Mouse (Mus musculus): Measurements from ENCODE around the gene Ptpn7. TPM values are rescaled to one million over a fixed set of nuclear protein-coding genes. Genes with fewer than 3 reads are reported as not detected.

The Ptpn7 gene
- polyA plus RNA-seq (2016; fragmentation: Nextera tagmentation; extraction: Ambion mirVana): 1.5 and 5.0 TPM in 2 replicates

DNA sequence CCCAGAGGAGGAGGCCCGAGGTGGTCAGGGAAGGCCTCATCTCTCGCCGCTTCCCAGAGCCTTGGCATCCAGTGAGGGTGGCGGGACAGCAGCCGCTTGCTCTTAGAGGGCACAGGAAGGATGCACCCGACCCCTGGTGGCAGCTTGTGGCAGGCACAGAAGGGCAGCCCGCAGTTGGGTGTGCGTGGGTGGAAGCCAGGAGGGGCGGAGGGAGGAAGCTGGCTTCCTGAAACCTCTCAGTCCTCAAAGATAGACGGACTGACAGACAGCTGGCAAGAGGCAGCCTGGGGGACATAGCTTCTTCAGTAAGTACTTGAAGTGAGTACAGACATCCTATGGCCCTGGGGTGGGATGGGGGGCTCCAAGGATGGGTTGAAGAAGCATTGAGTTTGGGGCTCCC, at the start of gene Ptpn7:
Ptpn7 (plus strand) TSS at position 228 of the 400 bp plus-strand sequence.
- 21% methylated on average over 10 of the region's 10 CpGs for WGBS
- Histone ChIP-seq H3K4me3 (no peak within 1 kb of the TSS), H3K27me3 (ENCODE audit: insufficient read depth, poor library complexity, severe bottlenecking) (peaks cover 70% of the 10 kb centered on the region)

DNA sequence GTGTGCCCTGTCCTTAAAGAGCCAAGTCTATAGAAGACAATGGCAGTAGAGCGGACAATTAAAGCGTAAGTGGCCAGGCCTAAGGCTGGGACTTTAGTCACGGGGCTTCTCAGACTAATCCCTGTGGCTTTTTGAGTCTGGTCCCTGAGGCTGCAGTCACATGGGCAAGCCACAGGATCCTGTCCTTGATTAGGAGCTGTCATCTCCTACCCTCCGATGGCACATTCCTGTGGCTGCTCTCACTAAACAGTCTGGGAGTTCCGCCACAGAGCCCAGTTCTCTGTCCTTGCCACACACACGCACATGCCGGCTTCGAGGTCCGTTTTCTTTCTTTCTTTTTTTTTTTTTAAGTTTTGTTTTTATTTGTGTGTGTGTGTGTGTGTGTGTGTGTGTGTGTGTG, 49.0 kb upstream of the Ptpn7 start:
- DNase-seq (ENCODE audit: low spot score): no peak
- peak overlapping the region; percentile 84; the same call in 1 of the 2 replicates for H3K27ac ChIP-seq
- H3K4me1 ChIP-seq: peaks cover 33% of the 10 kb centered on the region
- H3K36me3 ChIP-seq: no peaks in the 10 kb centered on the region
- no peaks in the 10 kb centered on the region for H3K9me3 ChIP-seq
- 28% methylated on average over 9 of the region's 9 CpGs for WGBS
- no peak overlapping the region for H3K4me3 ChIP-seq
- peaks cover 78% of the 10 kb centered on the region for H3K27me3 ChIP-seq (ENCODE audit: insufficient read depth, poor library complexity, severe bottlenecking)

More for the DNA sequence above, at the start of gene Ptpn7:
- no peaks in the 10 kb centered on the region for H3K36me3 ChIP-seq
- no peak for DNase-seq (ENCODE audit: low spot score)
- peaks cover 43% of the 10 kb centered on the region for H3K4me1 ChIP-seq
- no peaks in the 10 kb centered on the region for H3K9me3 ChIP-seq
- peak within 1 kb of the TSS; percentile 53 for H3K27ac ChIP-seq

DNA sequence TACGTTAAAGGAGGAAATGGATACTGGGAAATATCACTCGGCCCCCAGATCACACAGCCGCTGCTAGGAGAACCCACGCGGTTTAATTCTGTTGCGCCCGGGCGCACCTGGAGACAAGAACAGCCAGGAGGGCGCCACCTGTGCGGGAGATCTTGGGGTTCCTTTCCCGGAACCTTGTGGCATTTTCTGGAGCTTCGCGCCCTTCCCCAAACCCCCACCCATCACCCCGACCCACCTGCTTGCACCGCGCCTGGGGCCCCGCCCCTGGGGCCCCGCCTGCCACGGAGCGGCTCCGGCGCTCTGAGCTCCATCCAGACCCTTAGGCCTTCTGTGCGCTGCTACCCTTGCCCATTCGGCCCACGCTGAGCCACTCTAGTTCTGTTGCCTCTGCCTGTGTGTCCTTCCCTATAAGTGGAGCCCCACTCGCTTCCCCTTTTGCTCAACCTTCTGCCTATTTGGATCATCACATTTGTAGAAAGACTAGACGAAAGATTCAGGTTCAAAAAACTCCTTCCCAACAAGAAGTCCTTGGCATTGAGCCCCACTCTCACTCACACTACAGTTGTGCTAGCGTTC, 47.1 kb upstream of the Ptpn7 start:
- H3K36me3 ChIP-seq: no peaks in the 10 kb centered on the region
- H3K27me3 ChIP-seq (ENCODE audit: insufficient read depth, poor library complexity, severe bottlenecking): peaks cover 90% of the 10 kb centered on the region
- WGBS: 18% methylated on average over 28 of the region's 28 CpGs
- no peak overlapping the region for H3K27ac ChIP-seq
- no peaks in the 10 kb centered on the region for H3K9me3 ChIP-seq
- no peak for DNase-seq (ENCODE audit: low spot score)
- peak overlapping the region; percentile 42 for H3K4me3 ChIP-seq
- H3K4me1 ChIP-seq: peaks cover 31% of the 10 kb centered on the region

DNA sequence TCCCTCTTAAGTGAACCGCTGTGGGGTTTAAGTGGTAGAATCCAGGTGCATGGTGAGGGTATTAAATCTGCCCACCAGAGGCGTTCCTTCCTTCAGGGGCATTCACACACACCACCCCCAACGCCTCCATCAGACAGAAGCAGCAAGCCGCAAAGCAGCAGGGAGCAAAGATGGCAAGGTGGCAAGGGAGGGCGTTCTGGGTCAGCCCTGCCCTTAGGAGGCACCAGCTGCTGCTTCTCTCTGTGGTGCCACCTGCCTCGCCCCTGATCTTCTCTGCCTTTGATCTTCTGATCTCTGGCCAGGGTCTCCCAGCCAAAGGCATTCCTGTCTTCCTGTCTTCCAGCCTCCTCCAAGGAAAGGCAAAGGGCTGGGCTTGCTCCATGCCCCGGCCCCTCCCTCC, 46.5 kb upstream of the Ptpn7 start:
- Histone ChIP-seq H3K9me3 (no peaks in the 10 kb centered on the region), H3K27me3 (ENCODE audit: insufficient read depth, poor library complexity, severe bottlenecking) (peaks cover 96% of the 10 kb centered on the region), H3K4me1 (peaks cover 31% of the 10 kb centered on the region), H3K36me3 (no peaks in the 10 kb centered on the region), H3K27ac (no peak overlapping the region), H3K4me3 (no peak overlapping the region)
- WGBS: 32% methylated on average over 7 of the region's 7 CpGs
- no peak for DNase-seq (ENCODE audit: low spot score)

DNA sequence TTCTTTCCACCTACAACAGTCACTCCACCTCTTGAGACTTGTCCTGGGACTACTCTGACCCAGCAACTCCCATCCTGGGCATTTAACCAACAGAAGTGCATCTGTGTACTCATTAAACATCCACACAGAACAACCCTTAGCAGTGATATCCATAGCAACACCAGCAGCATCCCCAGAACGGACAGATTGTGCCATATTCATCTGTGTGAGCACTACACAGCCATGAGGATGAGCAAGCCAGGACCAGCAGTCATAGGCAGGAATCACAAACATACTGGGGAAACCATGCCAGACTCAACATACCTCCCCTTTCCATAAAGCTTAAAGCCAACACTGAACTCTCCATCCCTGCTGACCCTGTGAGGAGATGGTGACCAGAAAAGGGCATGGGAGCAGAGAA, 45.1 kb upstream of the Ptpn7 start:
- Histone ChIP-seq H3K4me1 (peaks cover 34% of the 10 kb centered on the region), H3K9me3 (no peaks in the 10 kb centered on the region), H3K36me3 (no peaks in the 10 kb centered on the region), H3K4me3 (no peak overlapping the region), H3K27me3 (ENCODE audit: insufficient read depth, poor library complexity, severe bottlenecking) (peaks cover 93% of the 10 kb centered on the region), H3K27ac (no peak overlapping the region)
- no peak for DNase-seq (ENCODE audit: low spot score)
- WGBS: 81% methylated on average over 1 of the region's 1 CpGs

DNA sequence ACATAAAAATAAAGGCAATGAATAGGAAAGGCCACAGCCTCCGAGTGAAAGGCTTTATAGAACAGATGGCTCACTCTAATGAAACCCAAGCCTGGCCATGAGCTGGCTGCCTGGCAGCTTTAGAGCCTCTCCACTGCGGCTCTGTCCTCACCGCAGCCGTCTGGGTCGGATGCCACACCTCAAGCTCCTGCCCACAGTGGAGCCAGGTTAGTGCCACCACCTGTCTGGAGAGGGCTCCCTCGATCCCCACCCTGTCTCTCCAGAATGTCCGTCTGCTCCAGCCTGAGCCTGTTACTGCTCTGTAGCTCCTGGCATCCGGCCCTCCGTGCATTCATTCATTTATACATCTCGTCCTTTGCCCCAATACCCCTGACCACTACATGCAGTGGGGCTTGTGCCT, 42.9 kb upstream of the Ptpn7 start:
- H3K27ac ChIP-seq: no peak overlapping the region
- peaks cover 19% of the 10 kb centered on the region for H3K4me1 ChIP-seq
- WGBS: 84% methylated on average over 10 of the region's 10 CpGs
- peaks cover 78% of the 10 kb centered on the region for H3K27me3 ChIP-seq (ENCODE audit: insufficient read depth, poor library complexity, severe bottlenecking)
- no peaks in the 10 kb centered on the region for H3K9me3 ChIP-seq
- no peaks in the 10 kb centered on the region for H3K36me3 ChIP-seq
- no peak overlapping the region for H3K4me3 ChIP-seq
- DNase-seq (ENCODE audit: low spot score): no peak

DNA sequence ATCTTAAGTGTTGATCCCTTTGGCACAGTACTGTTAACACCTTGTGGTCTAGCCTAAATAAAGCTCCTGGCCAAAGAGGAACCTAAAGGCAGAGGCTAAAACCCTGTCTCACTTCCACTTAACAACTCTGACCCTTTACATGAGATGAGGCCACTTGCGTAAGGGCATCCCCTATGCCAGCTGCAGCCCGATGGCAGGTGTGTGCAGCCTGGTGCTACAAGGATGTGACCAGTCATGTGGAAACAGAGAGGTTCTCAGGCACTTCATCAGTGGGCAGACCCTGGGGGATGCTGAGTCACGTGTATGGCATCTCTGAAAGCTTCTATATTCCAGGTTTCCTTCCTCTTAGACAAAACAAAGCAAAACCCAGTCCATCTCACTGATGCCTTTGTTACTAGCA, 41.6 kb upstream of the Ptpn7 start:
- DNase-seq (ENCODE audit: low spot score): no peak
- WGBS: 66% methylated on average over 3 of the region's 3 CpGs
- H3K27me3 ChIP-seq (ENCODE audit: insufficient read depth, poor library complexity, severe bottlenecking): peaks cover 78% of the 10 kb centered on the region

DNA sequence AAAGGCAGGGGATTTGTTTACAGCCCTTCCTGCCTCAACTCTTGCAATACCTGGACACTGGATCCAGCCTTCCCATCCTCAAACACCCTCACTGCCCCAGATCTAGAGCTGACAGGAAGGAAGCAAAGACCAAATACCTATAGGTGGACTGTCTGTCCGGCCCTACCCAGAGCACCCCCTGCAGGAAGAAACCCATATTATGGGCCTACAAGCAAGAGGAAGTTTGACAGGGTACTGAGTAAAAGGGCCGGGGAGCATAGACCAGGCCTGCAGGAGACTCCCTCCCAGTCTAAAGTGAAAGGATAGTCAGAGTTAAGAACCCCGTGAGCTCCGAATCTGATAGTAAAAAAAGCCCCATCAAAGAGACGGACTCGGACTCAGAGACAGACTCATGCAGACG, 37.8 kb upstream of the Ptpn7 start:
- no peaks in the 10 kb centered on the region for H3K9me3 ChIP-seq
- H3K4me3 ChIP-seq: no peak overlapping the region
- 0 out of 2 replicates have a peak overlapping the region, but pooled peaks have one; percentile 39 for H3K27ac ChIP-seq
- no peaks in the 10 kb centered on the region for H3K36me3 ChIP-seq
- no peak for DNase-seq (ENCODE audit: low spot score)
- H3K4me1 ChIP-seq: peaks cover 39% of the 10 kb centered on the region
- WGBS: 47% methylated on average over 7 of the region's 7 CpGs
- H3K27me3 ChIP-seq (ENCODE audit: insufficient read depth, poor library complexity, severe bottlenecking): peaks cover 80% of the 10 kb centered on the region

More for the DNA sequence above, 41.6 kb upstream of the Ptpn7 start:
- H3K27ac ChIP-seq: no peak overlapping the region
- H3K4me1 ChIP-seq: peaks cover 23% of the 10 kb centered on the region
- no peak overlapping the region for H3K4me3 ChIP-seq
- H3K36me3 ChIP-seq: no peaks in the 10 kb centered on the region
- H3K9me3 ChIP-seq: no peaks in the 10 kb centered on the region

DNA sequence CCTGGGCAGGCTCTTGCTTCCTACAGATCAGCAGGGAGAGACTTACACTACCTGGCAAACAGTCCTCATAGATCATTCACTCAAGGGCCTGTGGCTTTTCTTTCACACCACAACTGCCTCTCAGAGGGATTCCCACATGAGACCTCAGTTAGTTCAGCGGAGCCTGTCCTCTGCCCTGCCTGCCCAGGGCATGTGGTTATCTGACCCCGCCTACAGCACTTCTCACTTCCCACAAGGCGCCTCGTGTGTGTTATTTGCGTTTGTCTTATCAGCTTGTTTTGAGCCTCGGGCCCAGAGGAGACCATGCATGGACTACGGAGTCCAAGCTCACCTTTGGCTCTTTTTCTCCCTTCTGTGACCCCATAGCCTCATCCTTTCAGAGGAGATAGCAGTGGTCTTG, 37.3 kb upstream of the Ptpn7 start:
- Histone ChIP-seq H3K36me3 (no peaks in the 10 kb centered on the region), H3K27me3 (ENCODE audit: insufficient read depth, poor library complexity, severe bottlenecking) (peaks cover 78% of the 10 kb centered on the region), H3K4me1 (peaks cover 39% of the 10 kb centered on the region), H3K9me3 (no peaks in the 10 kb centered on the region), H3K27ac (no peak overlapping the region), H3K4me3 (no peak overlapping the region)
- DNase-seq (ENCODE audit: low spot score): no peak
- WGBS: 9% methylated on average over 7 of the region's 7 CpGs

DNA sequence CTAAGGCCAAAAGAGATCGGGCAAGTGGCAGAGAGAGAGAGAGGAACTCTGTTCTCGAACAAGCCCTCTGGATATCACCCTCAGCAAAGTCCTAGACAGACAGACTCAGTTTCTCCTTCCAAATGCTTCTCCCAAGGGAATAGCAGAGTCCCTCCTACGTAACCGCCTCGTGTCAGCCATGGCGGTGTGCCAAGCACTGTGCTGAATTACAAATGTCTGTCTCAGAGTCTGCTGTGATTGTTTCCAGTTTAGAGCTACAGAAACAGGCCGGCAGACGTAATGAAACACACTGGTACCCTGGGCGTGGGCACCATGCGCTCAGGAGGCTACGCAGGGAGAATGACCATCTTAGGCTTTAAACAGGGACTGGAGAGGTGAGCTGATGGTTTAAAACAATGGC, 36.2 kb upstream of the Ptpn7 start:
- Histone ChIP-seq H3K27ac (no peak overlapping the region), H3K4me3 (no peak overlapping the region), H3K36me3 (no peaks in the 10 kb centered on the region), H3K4me1 (peaks cover 36% of the 10 kb centered on the region), H3K27me3 (ENCODE audit: insufficient read depth, poor library complexity, severe bottlenecking) (peaks cover 78% of the 10 kb centered on the region), H3K9me3 (no peaks in the 10 kb centered on the region)
- DNase-seq (ENCODE audit: low spot score): no peak
- 81% methylated on average over 11 of the region's 11 CpGs for WGBS

DNA sequence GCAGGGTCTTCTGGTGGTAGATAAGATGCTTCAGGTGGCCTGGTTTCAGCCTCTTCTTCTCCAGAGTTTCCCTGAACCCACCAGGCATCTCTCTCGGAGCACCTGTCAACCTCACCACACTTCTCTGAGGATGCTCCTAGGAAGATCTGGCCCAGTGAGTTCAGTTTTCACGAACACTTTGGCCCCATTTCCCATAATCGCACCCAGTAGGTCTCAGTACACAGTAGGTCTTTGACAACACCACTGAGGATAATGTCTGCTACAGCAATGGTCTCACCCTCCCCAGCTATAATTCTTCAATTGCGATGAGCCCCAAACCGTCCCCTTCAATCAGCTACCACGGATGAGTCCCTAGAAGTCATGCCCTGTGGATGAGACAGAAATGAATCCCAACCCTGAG, 35.1 kb upstream of the Ptpn7 start:
- Histone ChIP-seq H3K36me3 (no peaks in the 10 kb centered on the region), H3K27ac (no peak overlapping the region), H3K4me3 (no peak overlapping the region), H3K9me3 (no peaks in the 10 kb centered on the region), H3K27me3 (ENCODE audit: insufficient read depth, poor library complexity, severe bottlenecking) (peaks cover 81% of the 10 kb centered on the region), H3K4me1 (peaks cover 36% of the 10 kb centered on the region)
- WGBS: 90% methylated on average over 6 of the region's 6 CpGs
- no peak for DNase-seq (ENCODE audit: low spot score)

DNA sequence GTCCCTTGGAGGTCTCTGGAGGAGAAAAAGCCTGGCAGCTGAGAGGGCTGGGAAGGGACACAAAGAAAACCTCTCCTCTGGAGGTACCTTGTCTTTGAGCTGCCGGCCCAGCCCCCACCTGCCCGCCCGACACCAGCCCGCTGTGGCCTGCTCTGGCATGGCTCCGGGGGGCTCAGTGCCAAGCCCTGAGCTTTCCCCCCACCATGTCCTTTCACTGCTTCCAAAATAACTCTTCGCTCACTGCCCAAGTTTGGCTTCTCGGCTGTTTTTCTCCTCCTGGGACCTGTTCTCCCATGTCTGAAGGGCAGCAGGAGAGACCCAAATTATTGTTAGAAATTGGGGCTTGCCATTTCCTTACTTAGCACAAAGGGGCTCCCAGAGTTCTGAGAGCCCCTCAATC, 34.1 kb upstream of the Ptpn7 start:
- H3K9me3 ChIP-seq: no peaks in the 10 kb centered on the region
- peaks cover 40% of the 10 kb centered on the region for H3K4me1 ChIP-seq
- WGBS: 85% methylated on average over 7 of the region's 7 CpGs
- no peak overlapping the region for H3K27ac ChIP-seq
- no peaks in the 10 kb centered on the region for H3K36me3 ChIP-seq
- peaks cover 91% of the 10 kb centered on the region for H3K27me3 ChIP-seq (ENCODE audit: insufficient read depth, poor library complexity, severe bottlenecking)
- H3K4me3 ChIP-seq: no peak overlapping the region
- no peak for DNase-seq (ENCODE audit: low spot score)

DNA sequence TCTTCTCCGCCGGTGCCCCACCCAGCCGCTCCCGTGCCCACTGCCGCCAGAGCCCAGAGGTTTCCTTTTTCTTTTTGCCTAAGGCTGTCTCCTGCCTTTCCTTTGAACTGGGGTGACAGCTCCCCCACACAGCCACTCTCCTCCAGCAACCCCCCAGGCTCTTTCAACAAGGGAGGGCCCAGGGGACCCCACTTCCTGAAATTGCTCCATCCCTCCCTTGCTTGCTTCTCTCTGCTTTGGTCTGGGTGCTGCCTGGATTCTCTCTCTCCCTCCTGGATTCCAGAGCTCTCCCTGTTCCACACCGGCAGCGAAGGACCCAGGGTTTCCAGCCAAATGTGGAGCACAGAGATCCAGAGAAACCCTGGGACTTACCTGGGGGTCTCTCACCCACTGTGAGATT, 32.1 kb upstream of the Ptpn7 start:
- H3K36me3 ChIP-seq: no peaks in the 10 kb centered on the region
- H3K4me1 ChIP-seq: peaks cover 41% of the 10 kb centered on the region
- H3K9me3 ChIP-seq: no peaks in the 10 kb centered on the region
- no peak for DNase-seq (ENCODE audit: low spot score)
- peaks cover 97% of the 10 kb centered on the region for H3K27me3 ChIP-seq (ENCODE audit: insufficient read depth, poor library complexity, severe bottlenecking)
- no peak overlapping the region for H3K27ac ChIP-seq
- 59% methylated on average over 7 of the region's 7 CpGs for WGBS
- no peak overlapping the region for H3K4me3 ChIP-seq

DNA sequence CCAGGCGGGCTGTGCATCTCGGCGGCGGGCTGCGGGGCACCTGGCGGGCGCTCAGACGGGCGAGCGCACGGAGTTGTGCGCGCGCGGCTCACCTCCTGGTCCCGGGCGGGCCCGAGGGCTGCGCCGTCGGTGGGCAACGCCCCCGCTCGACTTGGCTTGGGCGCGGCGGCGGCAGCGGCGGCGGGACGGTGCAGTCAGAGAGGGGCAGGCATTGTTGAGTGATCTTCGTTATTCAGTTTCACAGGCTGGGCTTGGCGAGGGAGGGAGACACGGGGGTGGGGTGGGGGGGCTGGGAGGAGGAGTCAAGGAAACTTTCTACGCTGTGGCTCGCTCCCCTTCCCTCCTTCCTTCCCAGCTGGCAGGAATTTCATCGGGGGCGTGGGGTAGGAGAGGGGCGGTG, 27.4 kb upstream of the Ptpn7 start, which contains the start of gene Lgr6:
Lgr6 (minus strand) TSS at position 153 of the 400 bp plus-strand sequence.
- WGBS: 1% methylated on average over 38 of the region's 40 CpGs
- Histone ChIP-seq H3K27me3 (ENCODE audit: insufficient read depth, poor library complexity, severe bottlenecking) (peaks cover 96% of the 10 kb centered on the region), H3K36me3 (no peaks in the 10 kb centered on the region), H3K4me1 (peaks cover 17% of the 10 kb centered on the region), H3K9me3 (no peaks in the 10 kb centered on the region), H3K27ac (peak within 1 kb of the TSS; percentile 47; the same call in 1 of the 2 replicates), H3K4me3 (peak within 1 kb of the TSS; percentile 59)
- DNase-seq (ENCODE audit: low spot score): no peak
